Mouse (Mus musculus) midbrain, embryonic 12.5 days (tissue): ENCODE measurements at regions not wholly inside any gene's neighbourhood (a gene's known extent, or its start where the extent isn't known, plus 50 kb on each side); places are given as distances from the start of the nearest gene placed in this dataset.

Experiments
- ATAC-seq: fragments of 200-750 bp; cut with Nextera tagmentation; 2 replicates; pipeline ENCODE4 v1.8.0; 2017; ENCODE audit warnings: low read depth, moderate TSS enrichment, moderate library complexity; ENCODE audit not compliant: low FRiP score
- H3K27ac ChIP-seq: fragments of 300-500 bp; sonication (generic); replicated peaks from 2 replicates; pipeline ENCODE4 v1.5.1; 2016; ENCODE audit warnings: mild to moderate bottlenecking
- H3K27me3 ChIP-seq: fragments of 300-500 bp; sonication (generic); 2 replicates; pipeline ENCODE4 v1.6.1; 2016; ENCODE audit warnings: mild to moderate bottlenecking
- H3K36me3 ChIP-seq: fragments of 300-500 bp; sonication (generic); 2 replicates; pipeline ENCODE4 v1.6.1; 2016
- H3K4me1 ChIP-seq: fragments of 300-500 bp; sonication (generic); 2 replicates; pipeline ENCODE4 v1.6.1; 2016
- H3K4me2 ChIP-seq: fragments of 300-500 bp; sonication (generic); replicated peaks from 2 replicates; pipeline ENCODE4 v1.6.1; 2016; ENCODE audit warnings: mild to moderate bottlenecking, moderate library complexity
- H3K4me3 ChIP-seq: fragments of 300-500 bp; sonication (generic); 2 replicates; pipeline ENCODE4 v1.5.1; 2016; ENCODE audit warnings: mild to moderate bottlenecking
- H3K9ac ChIP-seq: fragments of 300-500 bp; sonication (generic); replicated peaks from 2 replicates; pipeline ENCODE4 v1.6.1; 2016; ENCODE audit warnings: mild to moderate bottlenecking, moderate library complexity
- H3K9me3 ChIP-seq: fragments of 300-500 bp; sonication (generic); 2 replicates; pipeline ENCODE4 v1.6.1; 2016; ENCODE audit warnings: mild to moderate bottlenecking
- WGBS: fragments of 180-500 bp; shearing (Covaris S2); methylation state at CpG from one replicate; pipeline ENCODE4 v1.1.7; 2016; 5-methylcytosine and 5-hydroxymethylcytosine counted together

DNA sequence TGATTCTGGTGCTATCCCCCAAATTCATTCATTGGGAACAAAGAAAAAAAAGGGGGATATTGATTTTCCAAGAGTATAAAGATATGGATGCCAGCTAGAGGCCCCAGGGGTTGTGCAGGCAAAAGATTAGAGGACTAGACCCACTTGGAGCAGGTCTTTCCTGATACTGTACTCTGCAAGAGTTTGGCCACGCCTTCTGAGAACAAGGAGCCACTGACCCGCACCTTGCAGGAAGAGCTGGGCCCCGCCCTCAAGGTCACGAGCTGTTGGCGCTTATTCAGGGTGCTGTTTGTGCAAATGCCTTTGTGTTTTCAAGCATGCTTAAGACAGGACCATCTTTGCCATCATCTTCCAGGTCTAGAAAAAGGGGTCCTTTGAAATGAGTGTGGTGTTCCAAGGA, 54.5 kb upstream of the Slc7a1 start:
- WGBS, result 75% methylated on average over 5 of the region's 5 CpGs
- H3K4me3 ChIP-seq, result no peak overlapping the region
- H3K4me1 ChIP-seq, result peaks cover 10% of the 10 kb centered on the region; the same call in 1 of the 2 replicates
- H3K27me3 ChIP-seq, result no peaks in the 10 kb centered on the region
- no peak overlapping the region for H3K4me2 ChIP-seq
- H3K27ac ChIP-seq, result 0 out of 2 replicates have a peak overlapping the region, but pooled peaks have one; percentile 5
- ATAC-seq, result no peak
- 0 out of 2 replicates have a peak, but pooled peaks cover 4% of the 10 kb centered on the region for H3K9me3 ChIP-seq
- H3K9ac ChIP-seq, result no peak overlapping the region
- H3K36me3 ChIP-seq, result no peaks in the 10 kb centered on the region

DNA sequence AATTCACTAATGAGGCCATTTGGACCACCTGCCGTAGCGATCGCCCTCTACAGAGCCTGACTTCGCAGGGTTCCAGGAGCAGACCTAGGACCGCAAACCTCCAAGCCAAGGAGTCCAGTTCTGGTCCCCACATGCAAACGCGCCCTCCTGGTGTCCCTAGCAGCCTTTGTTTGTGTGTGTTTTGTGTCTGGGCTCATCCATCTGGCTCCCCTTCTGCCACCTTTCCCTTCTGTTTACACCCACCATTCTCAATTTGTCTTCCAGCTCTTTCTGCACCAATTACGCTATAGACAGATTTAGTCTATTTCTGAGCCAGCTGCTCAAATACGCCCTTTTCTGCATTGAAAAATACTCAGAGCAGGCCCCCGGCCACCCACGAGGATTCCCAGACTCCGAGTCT, 54.1 kb upstream of the Slc7a1 start:
- Histone ChIP-seq H3K36me3 (no peaks in the 10 kb centered on the region), H3K4me2 (no peak overlapping the region), H3K27me3 (no peaks in the 10 kb centered on the region), H3K9me3 (0 out of 2 replicates have a peak, but pooled peaks cover 4% of the 10 kb centered on the region), H3K27ac (0 out of 2 replicates have a peak overlapping the region, but pooled peaks have one; percentile 35), H3K4me1 (peaks cover 10% of the 10 kb centered on the region; the same call in 1 of the 2 replicates), H3K4me3 (no peak overlapping the region), H3K9ac (no peak overlapping the region)
- 0 out of 2 replicates have a peak, but pooled peaks have one; percentile 56 for ATAC-seq
- WGBS, result 81% methylated on average over 12 of the region's 12 CpGs

DNA sequence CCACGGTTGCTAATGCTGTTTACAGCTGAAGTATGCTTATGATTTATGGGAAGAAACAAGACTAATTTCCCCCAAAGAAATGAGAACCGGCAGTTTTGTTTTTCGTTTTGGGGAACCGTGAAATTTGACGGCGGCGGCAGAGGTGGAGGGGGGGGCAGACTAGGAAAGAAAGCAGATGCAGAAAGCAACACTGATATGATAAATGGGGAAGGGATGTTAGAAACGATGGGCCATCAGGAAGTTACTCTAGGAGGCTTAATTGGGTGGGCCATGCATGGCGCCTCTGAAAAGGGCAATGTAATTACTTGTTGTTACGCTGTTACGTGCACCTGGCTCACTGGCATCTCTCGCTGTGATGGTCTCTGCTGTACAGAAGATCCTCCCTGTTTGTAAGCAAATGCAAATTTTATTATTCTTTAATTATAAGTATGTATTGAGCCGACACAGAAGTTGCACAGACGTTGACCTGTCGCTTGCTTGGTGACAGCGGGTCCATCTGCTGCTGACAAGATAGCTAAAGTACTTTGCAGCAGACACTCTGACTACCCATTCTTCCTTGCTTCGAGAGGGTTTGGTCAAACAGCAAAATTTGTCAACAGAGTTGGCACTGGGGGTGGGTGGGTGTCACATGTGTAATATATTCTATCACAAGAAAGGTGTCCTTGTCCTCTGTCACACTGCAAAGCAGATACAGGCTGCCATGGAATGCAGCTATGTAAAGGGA, 53.4 kb upstream of the Slc7a1 start:
- H3K4me2 ChIP-seq, result no peak overlapping the region
- no peaks in the 10 kb centered on the region for H3K27me3 ChIP-seq
- WGBS, result 86% methylated on average over 17 of the region's 17 CpGs
- no peak overlapping the region for H3K4me3 ChIP-seq
- H3K27ac ChIP-seq, result no peak overlapping the region; the same call in 1 of the 2 replicates
- H3K4me1 ChIP-seq, result peaks cover 10% of the 10 kb centered on the region; the same call in 1 of the 2 replicates
- no peak for ATAC-seq
- 0 out of 2 replicates have a peak, but pooled peaks cover 4% of the 10 kb centered on the region for H3K9me3 ChIP-seq
- H3K9ac ChIP-seq, result no peak overlapping the region
- H3K36me3 ChIP-seq, result no peaks in the 10 kb centered on the region

DNA sequence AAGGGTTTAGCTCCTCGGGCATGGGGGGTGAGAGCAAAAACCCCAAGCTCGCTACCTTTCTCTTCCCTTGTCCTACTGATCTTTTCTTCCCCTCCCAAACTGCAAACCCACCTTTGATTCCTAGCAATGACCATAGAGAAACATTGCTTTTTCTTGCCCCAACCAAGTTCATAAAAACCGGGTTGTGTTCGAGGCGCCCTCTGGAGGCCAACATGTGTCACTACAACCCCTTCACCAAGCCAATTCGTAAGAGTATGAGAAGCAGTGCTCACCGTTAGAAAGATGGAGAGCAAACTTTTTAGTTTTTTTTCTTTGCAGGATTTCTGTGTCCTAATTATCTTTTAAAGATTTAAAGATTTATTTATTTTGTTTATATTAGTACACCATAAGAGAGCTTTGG, 52.1 kb upstream of the Slc7a1 start:
- peaks cover 10% of the 10 kb centered on the region; the same call in 1 of the 2 replicates for H3K4me1 ChIP-seq
- no peaks in the 10 kb centered on the region for H3K36me3 ChIP-seq
- no peak for ATAC-seq
- 44% methylated on average over 7 of the region's 7 CpGs for WGBS
- no peaks in the 10 kb centered on the region for H3K9me3 ChIP-seq
- H3K27me3 ChIP-seq, result no peaks in the 10 kb centered on the region
- H3K4me3 ChIP-seq, result no peak overlapping the region
- no peak overlapping the region for H3K4me2 ChIP-seq
- H3K9ac ChIP-seq, result no peak overlapping the region
- no peak overlapping the region for H3K27ac ChIP-seq

DNA sequence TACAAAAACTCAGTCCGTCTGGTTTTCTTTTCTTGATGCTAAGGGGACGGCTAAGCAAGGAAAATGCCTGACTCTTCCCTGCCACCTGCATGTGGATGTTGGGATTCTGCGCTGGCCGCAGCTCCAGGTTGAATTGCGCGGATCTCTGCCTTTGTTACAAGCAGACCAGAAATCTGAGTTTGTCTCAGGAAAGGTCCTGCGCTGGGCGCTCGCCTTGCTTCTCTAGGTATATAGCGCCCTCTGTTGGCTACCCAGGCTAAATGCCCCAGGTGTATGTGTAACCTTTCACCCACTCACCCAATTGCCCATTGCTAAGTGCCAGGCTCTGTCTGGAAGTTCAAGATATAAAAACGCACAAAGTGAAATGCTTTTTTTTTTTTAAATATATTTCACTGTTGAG, 51.2 kb upstream of the Slc7a1 start:
- ATAC-seq, result no peak
- 47% methylated on average over 11 of the region's 11 CpGs for WGBS

More for the DNA sequence above, 51.2 kb upstream of the Slc7a1 start:
- H3K9me3 ChIP-seq, result no peaks in the 10 kb centered on the region
- no peaks in the 10 kb centered on the region for H3K27me3 ChIP-seq
- peaks cover 10% of the 10 kb centered on the region; the same call in 1 of the 2 replicates for H3K4me1 ChIP-seq
- H3K9ac ChIP-seq, result no peak overlapping the region
- no peak overlapping the region for H3K4me2 ChIP-seq
- H3K4me3 ChIP-seq, result no peak overlapping the region
- H3K27ac ChIP-seq, result no peak overlapping the region
- H3K36me3 ChIP-seq, result no peaks in the 10 kb centered on the region
